Mouse (Mus musculus) c-Kit-positive CD71-positive TER-119-positive erythroid progenitor cells, embryonic 14.5 days (primary cell): Measurements from ENCODE around the gene Smc2.
"Not testable (repeated sequence)": the region's sequence is repeated elsewhere in the genome, so short reads cannot be mapped to it uniquely, and the experiment has no call there.

ENCODE experiments used
- DNase-seq: peaks from one replicate; pipeline ENCODE4 v3.0.0-alpha.2; 2013; ENCODE audit warnings: low spot score

Gene Smc2

DNA sequence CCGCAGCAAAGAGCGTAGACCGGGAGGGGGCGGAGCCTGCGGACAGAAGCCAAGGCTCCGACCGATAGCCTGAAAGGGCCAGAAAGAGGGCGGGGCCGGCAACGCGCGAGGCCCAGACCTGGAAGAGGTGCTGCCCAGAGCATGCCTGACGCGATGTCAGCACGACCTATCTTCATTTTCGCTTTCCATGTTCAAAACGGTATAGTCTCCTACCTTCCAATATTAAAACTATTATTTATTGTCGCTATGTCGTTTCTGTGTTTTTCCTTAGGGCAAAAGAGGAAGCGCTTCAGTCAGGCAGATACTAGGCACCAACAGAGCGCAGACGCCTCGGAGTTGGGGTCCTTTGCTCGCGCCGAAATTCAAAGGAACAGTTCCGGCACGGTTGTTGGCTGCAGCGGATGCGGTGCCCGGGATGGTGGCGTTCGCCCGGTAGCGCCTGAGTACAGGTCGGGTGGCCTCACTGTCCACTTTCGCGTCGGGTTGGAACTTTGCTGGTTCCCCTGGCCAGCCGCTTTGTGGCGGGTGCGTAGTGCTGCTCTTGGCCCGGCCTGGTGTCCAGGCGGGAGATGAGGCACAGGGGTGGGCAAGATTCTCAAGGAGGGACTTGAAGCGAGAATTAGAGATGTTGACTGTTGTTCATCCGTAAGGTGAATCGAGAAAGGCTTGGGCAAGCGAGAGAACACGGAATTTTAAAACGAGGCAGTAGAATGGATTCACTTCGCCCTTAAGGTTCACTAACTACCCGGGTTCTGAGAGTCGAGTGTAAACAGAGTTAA is at the start of gene Smc2:
Gene Smc2, plus strand, starts transcription at position 358 of the 779 bp plus-strand sequence.
- peak; percentile 92 for DNase-seq

DNA sequence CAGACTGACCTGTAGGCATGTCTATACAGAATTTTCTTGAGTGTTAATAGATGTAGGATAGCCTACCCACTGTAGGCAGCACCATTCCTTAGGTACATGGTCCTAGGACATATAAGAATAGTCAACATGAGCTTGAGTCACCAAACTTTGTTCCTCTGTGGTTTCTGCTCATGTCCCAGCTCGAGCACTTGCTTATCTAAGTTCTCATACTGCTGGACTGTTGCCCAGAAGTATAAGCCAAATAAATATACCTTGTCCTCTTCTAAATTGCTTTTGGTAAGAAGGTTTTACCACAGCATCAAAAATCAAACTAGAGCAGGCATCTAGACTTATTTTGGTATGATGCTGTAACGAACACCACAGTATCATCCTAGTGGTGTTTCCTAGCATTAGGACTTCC is 27.5 kb upstream of the Smc2 start:
- no peak for DNase-seq

DNA sequence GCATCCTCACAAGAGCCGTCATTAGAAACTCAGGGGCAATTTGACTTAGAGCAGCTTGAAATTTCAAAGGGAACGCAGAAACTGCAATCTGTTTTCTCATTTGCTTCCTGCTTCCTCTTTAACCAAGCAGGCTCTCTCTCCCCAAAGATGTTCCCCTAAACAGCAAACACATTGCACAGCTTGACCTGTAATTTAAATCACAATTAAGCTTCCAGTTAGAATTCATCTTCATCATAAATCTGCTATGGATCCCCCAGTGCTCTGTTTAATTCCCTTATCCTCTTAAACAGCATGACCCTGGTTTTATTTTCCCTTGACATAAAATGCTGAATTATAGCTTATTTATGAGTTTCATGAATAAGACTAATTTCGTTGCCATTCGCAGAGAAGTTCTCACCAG is 15.4 kb upstream of the Smc2 start:
- DNase-seq = no peak

DNA sequence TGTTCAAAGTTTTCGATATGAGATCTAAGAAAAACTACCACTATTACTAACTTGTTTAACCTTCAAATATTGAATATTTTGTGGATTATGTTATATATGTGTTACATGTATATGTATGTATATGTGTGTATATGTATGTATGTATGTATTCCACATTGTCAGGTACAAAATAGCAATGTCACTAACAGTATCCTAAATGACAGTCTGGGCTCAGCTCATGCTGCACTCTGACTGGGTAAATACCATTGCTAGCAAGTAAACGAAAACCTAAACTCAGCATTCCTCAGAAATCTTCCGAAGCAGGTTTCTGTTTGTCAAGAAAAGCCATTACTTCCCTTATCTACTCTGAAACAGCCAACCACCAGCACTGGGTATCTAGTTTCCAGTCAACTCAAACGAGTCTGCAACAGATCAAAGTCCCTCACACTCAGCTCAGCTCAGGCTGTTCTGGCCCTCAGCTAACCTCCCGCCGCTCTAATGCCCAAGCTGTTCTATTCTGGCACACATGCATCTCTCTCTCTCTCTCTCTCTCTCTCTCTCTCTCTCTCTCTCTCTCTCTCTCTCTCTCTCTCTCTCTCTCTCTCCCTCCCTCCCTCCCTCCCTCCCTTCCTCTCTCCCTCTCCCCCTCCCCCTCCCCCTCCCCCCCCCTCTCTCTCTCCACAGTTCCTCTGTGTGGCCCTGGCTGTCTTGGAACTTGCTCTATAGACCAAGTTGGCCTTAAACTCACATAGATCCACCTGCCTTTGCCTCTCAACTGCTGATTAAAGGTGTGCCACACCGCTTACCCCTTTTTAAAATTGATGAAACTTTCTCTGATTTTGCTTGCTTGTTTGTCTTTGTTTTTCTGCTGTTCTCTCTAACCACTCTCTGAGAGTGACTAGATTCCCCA is 9.5 kb upstream of the Smc2 start:
- DNase-seq = peak; percentile 76

DNA sequence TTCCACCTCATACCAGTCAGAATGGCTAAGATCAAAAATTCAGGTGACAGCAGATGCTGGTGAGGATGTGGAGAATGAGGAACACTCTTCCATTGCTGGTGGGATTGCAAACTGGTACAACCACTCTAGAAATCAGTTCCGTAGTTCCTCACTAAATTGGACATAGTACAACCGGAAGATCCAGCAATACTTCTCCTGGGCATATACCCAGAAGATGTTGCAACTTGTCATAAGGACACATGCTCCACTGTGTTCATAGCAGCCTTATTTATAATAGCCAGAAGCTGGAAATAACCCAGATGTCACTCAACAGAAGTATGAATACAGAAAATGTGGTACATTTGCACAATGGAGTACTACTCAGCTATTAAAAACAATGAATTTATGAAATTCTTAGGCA is 3.5 kb upstream of the Smc2 start:
- DNase-seq = not testable (repeated sequence)

DNA sequence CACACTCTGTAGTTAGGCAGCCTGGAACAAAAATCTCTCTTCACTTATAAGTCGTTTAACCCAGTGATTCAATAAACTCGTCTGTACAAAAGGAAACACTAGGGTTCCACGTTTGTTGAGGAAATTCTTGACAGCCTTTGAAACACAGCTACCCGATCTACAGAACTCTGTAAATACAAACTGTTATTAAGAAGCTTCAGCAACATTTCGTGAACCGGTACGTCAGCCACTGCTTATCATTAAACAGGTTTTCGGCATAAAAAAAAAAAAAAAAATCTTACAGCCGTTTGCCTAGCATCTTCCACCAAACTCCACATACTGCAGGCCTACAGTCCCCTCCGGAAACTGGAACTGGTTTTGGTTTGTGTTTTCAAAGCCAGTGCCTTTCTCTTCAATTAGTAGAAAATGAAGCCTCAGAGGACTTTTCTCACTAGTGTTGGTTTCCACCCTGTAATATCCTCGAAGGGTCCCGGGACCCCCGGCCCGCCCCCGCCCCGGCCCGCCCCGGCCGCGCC is 615 bp upstream of the Smc2 start:
- DNase-seq = peak; percentile 44

DNA sequence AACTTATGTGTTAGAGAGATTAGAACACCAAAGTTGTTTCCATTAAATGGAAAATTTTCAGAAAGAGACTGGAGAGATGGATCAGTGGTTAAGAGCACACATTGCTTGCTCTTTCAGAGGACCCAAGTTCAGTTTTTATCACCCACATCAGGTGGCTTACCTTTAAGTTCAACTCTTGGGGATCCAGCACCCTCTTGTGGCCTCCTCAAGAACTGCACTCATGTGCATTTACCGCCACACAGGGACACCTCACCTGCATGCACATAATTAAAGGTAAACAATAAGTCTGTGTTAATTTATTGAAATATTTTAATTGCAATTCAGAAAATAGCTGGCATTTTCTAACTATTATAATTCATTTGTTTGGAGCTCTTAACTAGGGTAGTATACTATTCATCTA is 20.7 kb downstream of the Smc2 start:
- peak; percentile 36 for DNase-seq

DNA sequence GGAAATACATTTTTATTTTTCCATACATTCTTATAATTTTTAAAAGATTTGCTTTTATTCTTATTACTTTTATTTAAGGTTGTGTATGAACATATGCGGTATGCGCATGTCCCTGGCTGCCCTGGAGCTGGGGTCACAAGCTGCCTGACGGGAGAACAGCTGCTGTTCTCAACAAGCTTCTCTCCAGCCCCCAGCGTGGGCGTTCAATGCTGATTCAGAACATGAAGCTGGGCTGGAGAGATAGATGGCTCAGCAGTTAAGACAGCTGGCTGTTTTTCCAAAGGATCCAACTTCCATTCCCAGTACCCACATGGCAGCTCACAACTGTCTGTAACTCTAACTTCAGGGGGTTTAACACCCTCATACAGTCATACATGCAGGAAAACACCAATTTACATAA is 22.3 kb downstream of the Smc2 start:
- DNase-seq = no peak

DNA sequence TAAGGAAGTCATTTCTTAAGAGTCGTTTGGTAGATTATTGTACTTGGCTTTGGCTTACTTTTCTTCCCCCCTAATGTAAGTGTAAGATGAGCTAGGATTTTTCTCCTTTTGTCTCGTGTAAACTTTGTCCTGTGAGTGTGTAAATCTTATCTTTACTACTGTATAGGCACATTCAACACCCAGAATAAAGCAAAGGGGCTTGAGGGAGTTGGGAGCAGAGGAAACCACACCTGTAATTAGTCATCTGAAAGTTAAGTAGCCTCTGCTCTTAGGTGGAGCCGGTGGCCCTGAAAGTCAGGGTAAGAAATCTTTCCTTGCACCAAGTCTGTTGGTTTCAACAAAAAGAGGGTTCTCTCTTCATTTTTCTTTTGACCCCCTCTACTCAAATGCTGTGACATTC is 34.4 kb downstream of the Smc2 start:
- no peak for DNase-seq

DNA sequence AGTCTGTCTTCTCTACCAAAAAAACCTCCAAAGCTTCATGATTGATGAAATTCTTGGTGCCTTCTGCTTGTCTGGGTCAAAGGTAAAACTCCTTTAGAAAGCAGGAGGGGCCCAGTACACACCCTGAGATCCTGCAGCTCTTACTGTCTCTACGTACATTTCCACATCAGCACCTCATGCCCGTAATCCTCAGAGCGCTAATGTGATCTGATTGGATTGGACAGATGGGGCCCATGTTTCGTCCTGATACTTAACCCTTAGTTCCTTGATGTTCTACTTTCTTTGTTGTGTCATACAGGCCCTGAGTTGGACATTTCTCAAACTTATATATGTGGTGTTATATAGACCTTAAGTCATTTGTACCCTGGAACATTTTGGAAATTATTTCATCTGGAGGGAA is 48.4 kb downstream of the Smc2 start:
- DNase-seq = no peak

DNA sequence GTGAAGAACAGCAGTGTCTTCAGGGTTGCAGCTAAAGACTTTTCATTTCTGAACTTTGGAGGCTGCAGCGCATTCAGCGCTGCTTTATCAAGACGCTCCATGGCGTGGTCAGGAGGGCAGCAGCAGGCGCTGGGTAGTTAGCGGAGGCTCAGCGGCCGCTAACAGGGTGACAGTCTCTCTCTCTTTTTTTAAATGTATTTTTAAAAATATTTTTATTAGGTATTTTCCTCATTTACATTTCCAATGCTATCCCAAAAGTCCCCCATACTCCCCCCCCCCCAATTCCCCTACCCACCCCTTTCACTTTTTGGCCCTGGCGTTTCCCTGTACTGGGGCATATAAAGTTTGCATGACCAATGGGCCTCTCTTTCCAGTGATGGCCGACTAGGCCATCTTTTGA is 58.1 kb downstream of the Smc2 start, which contains the start of gene Vma21-ps:
Gene Vma21-ps, minus strand, starts transcription at position 101 of the 400 bp plus-strand sequence.
- not testable (repeated sequence) for DNase-seq

DNA sequence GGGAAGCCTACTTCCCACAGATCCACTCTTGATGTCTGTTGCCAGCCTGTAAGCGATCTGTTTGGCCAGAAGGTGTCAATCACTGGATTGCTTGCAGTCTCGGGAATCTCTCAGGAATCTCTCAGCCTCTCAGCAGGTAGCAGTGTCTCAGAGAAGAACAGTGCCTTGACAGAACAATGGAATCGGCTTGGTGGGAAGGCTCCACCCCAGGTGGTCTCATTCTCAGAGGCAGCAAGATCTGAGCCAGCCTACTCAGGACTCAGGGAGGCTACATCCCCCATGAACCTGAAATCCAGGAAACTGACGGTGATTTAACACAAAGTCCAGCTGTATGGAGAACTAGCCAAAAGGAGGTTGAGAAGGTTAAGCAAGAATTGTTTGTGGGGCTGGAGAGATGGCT is 78.5 kb downstream of the Smc2 start:
- no peak for DNase-seq

DNA sequence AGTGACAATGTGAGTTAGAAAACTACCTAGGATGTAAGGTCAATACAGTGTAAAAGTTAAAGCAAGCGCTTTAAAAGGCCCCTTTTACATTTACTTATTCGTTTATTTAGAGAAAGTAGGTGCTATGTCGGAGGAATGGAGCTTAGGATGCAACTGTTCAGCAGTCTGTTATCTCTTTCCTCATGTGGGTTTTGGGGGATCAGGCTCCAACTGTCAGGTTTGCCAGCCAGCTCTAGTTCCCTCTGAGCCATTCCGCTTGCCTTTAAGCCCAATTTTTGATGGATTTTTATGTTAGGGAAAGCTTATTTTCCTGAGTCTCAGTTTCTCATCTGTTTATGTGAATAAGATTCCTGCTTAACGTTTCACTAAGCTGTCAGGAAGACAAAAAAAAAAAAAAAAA is 80.3 kb downstream of the Smc2 start:
- DNase-seq = no peak

DNA sequence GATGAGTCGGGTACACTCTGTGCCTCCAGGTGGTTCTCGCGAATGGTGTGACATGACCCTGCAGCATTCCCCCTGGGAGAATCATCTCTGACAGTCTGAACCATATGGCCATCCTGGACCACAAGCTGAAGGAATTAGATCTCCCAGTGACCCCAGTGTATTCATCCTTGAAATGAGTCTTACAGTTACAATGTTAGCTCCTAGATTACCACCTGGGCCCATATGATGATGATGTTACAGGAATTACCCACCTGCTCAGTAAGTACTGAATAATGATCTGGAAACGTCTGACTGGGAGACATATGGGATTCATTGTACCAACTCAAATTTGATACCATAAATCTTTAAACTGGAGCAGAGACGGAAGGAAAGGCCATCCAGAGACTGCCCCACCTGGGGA is 87.4 kb downstream of the Smc2 start:
- DNase-seq = no peak

DNA sequence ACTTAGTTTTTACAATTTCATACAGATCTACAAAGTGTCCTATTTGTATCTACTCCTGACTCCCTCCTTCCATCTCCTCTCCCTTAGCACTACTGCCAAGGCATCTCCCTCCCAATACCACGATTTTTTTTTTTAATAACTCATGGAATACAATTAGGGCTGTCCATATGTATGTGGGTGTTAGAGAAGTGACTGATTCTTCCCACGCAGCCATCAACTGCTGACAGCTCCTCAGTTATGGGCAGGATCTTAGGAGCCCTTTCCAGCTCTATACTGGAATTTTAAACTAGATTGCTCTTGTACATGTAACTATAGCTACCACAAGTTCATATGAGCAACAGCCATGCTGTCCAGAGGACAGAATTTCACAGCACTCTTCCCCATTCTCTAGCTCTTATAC is 91.6 kb downstream of the Smc2 start:
- DNase-seq = no peak
